Mouse (Mus musculus) right cerebral cortex, postnatal 36 days (tissue): ENCODE results near the gene Spock1.
"Not testable (repeated sequence)": the region's sequence is repeated elsewhere in the genome, so short reads cannot be mapped to it uniquely, and the experiment has no call there.

Source experiments
- DNase-seq, 2 experiments: peaks; one replicate each; pipeline ENCODE4 v3.0.0; 2022; ENCODE audit warnings: low spot score in 2 of 2, mixed read lengths in 1 of 2

Spock1 gene

DNA sequence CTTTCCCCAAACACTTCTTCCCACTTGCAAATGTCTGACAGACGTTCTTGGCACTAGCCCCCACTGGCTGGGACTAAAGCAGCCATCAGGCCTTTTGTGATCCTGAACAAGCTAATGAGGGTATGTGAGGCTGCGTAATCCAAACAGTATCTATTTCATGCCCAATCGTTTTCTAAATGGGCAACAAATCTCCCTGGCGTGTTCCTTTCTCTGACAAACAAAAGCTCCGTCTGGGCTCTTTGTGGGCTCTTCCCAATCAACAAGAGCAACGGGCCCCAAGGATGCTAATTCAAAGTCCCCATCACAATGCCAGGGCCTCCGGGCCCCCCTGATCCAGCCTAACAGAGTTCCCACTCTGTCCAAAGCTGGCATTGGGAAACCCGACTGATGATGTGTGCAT, 304.9 kb downstream of the Spock1 start:
- DNase-seq: no peak

DNA sequence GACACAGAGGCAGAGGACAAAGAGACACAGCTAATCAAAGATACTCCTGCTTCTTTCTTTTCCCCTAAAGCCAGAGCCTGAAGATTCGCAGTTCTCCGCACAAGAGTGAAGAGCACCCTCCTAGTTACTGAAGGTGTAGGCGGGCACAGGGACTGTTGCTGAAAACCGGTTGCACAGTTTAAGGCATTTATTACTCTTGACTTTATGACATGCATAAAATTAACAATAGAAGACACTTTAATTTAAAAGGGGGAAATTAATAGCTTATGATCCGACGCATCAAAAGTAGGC, 312.4 kb downstream of the Spock1 start:
- DNase-seq: no peak

DNA sequence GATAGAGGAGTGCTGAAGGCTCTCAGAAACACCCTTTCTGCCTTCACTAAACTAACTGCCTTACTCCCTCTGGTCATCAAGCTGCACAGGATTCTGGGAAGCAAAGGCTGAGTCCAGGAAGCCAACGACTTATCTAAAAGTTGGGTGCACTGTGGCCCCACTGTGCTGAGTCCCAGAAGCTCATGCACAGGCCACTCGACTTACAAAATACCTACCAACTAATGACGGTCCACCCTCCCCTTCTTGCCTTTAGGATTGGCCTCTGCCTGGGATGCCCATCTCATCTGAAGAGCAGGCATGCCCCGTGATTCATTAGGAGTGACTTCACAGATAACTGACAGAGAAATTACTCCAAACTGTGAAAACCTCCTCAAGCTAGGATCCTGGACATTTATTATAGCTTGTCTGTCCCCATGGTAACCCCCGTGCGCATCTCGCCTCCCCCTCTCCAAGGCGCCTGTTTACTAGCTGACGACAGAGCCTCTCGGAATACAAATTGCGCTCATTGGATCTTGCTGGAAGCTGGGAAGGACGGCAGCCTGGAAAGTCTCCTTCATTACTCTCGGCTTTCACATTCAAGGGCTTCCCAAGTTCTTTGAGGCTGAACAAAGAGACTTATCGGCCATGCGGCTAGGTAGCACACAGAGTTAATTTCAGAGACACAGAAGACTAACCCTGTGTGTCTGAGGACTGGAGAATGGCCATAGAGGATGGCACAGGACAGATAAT, 312.9 kb downstream of the Spock1 start:
- peak; percentile 35 to 63 for DNase-seq

DNA sequence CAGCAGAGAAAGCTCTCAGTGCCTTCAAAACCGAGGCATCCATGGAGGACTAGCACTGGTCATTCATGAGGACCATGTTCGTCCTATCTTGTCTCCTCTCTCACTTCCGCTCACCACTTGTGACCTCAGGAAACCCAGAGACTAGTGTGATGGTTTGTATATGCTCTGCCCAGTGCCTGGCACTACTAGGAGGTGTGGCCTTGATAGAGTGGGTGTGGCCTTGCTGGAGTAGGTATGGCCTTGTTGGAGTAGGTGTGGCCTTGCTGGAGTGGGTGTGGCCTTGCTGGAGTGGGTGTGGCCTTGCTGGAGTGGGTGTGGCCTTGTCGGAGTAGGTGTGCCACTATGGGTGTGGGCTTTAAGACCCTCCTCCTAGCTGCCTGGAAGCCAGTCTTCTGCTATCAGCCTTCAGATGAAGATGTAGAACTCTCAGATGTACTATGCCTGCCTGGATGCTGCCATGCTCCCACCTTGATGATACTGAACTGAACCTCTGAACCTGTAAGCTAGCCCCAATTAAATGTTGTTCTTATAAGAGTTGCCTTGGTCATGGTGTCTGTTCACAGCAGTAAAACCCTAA, 318.7 kb downstream of the Spock1 start:
- DNase-seq: not testable (repeated sequence)

DNA sequence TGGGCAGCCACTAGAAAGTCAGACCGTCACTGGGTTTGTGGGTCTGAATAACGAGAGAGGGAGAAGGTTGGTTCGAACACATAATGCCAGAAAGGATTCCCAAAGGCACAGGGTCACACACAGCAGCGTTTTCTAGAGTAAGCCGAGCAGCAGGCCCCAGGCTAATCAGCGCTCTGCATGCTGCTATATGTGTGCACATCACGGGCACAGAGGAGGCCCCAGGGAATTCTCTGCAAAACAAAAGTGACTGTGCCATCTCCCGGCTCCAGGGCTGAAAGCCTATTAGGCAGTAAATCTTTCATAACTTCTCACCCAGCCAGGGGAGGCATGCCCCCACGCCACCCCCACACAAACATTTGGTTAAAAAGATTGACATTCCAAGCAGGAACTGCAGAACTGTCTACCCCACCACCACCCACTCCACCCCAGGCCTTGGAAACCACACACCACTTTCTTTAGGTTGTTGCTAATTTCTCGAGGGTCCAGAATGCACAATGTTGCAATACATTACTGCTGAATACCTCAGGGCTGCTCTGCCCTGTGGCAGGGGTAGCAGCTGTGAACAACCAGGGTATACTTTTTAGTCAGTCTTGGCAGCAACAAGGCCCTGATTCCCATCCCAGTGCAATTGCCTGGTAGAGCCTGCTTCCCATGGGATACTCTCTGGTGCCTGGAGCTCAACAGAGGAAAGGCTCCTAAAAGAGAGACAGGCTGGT, 319.4 kb downstream of the Spock1 start:
- DNase-seq: peak in 1 of 2 experiments; percentile 14

DNA sequence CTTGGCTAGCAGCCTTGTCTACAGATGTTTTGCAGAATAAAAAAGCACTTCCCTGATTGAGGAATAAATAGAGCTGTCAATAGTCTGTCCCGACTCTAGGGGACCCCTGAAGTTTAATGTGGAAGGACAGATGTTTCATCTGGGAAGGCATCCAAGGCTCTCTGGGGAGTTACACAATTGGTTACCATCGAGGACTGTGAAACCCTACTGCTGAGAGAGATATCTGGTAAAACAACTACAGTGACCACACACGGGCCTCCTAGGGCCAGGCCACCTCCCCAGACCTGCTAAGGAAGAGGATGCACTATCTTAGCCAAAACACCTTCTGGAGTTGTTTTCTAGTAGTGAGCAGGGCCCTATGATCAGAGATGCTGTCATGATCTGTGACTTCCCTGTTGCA, 323.0 kb downstream of the Spock1 start:
- no peak for DNase-seq

DNA sequence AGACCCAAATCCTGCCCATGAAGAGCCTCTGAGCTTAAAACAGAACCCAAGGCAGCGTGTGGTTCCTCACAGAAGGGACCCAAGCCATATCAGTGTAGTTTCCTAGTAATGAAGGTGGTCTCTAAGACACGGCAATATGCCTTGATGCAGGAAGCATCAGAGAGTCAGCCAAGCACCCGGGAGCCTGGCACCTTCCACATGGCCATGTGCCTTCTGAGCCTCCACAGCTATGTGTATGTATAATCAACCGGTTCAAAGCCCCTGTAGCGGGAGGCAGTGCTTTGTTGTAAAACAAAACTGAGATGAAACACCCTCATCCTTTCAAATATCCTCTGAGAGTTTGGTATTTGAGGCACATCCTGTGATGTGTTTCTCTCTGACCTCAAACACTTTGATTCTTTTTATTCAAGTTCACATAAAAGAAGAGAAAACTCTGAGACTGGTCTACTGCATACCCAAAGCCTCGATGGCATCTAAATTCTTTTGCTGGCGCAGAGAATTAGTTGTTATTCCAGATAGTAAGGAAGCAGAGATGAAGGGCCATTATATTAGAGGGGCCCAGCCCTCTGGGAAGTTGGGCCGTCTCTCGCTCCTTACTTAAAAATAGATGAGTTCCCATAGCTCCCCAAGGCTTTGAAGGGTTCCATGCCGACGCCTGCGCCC, 325.7 kb downstream of the Spock1 start:
- no peak for DNase-seq

DNA sequence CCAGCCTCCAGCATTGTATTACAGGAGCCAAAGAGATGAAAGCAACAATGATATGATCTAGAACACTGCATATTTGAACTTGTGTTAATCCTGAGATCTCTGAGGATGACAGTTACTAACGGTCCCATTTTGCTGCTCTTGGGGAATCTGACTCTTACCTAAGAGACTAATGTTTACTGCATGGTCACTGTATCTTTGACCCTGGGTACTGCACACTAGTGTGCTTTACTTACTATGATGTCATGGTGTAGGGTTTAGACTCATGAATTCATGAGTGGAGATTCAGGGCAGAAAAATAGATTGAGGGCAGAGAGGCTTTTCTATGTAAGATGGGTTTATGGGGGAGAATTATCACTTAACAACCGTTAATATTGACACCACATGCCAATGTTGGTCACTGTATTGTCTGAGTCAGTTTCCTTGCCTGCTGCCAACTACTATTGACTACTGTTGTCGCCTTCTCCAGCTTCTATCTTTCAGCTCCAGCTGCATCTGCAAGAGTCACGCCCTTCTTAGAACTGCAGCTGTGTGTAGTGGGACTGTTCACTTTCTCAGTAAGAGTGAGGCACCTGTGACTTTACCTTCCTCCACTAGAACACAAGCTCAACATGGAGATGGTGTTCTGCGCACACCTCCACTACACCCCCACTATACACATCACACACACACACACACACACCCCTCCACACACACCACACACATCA, 330.4 kb downstream of the Spock1 start:
- no peak for DNase-seq

DNA sequence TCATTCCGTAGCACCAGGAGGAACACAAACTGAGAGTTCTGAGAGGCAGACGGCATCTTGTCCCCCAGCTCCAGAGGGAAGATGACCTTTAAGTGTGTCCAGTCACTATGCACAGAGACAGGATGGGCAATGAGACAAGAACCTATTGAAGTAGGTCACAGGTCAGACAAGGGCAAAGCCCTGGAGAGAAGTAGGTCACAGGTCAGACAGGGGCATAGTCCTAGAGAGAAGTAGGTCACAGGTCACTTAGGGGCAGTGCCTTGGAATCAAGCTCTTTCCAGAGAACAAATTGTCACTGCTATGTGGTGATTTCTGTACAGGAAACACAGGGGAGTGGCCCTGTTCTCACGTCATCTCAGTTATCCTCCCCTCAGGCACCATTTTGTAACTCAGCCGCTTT, 334.6 kb downstream of the Spock1 start:
- DNase-seq: no peak

DNA sequence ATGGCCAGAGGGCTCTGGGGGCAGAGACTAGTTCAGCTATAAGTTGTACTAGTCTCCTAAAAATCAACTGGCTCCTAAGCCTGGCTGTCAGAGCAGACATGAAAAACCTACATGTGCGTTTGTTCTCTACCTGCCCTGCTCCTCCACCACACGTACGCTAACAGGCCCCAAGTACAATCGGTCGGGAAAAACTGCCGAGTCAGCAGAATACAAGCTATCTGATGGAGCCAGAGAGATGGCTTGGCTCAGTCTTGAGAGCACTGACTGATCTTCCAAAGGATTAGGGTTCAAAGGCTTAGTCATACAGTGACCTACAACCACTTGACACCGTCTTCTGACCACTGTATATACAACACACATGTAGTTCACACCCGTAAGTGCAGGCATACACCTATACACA, 339.7 kb downstream of the Spock1 start:
- no peak for DNase-seq

DNA sequence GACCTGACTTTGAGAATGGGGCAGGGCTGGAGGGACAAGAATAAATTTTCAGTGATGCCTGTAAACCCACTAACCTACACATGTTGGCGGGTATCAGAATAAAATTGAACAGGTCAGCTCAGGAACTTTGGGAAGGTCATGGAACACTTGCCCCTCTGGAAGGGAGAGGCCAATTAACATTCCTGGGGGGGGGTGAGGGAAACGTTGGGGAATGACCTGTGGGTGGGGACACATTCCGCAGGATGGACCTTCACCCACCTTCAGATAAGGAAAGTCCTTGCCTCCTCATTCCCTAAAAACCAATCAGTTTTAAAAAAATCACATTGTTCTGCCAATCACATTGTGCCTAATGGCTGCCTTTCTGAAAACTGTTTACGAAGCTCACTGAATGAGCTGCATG, 352.9 kb downstream of the Spock1 start:
- no peak for DNase-seq

DNA sequence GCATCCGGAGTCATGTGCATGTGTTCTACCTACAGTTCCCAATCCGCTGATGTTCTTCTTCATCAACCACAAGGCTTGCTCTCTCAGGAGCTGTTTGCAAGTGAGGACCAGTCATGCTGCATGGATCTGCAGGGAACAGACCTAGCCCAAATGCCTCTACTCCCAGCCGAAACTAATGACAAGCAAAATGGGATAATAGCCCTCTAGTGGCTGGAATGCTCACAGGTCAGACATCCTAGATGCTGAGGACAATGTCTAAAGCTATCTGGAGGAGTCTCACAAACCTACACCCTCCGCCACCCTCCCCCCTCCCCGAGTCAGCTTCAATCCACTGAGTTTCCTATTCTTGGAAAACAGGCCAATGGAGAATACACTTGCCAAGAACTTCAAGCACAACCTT, 358.4 kb downstream of the Spock1 start:
- no peak for DNase-seq

DNA sequence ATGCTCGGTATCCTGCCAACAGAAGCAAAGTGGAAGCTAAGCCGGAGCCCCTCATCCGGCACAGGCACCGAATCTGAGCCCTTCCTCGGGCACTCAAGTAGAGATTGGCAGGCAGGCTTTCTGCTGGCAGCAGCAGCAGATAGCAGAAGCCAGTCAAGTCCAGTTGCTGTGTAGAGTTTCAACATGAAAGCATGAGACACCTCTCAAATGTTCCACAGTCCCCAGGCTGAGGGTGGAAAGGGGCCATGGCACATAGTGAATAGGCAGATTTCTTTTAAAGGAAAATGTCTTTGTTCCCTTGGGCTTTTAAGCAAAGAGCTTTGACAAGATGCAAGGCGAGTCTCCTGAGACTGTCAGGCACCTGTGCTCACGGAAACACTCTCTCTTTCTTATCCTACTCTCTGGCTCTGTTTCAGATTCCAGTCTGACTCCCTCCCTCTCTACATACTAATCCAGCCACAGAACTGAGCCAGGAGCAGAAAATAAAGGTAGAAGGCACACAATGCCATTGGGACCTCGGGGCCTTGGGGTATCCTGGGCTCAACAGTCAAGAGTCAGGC, 371.1 kb downstream of the Spock1 start:
- no peak for DNase-seq

DNA sequence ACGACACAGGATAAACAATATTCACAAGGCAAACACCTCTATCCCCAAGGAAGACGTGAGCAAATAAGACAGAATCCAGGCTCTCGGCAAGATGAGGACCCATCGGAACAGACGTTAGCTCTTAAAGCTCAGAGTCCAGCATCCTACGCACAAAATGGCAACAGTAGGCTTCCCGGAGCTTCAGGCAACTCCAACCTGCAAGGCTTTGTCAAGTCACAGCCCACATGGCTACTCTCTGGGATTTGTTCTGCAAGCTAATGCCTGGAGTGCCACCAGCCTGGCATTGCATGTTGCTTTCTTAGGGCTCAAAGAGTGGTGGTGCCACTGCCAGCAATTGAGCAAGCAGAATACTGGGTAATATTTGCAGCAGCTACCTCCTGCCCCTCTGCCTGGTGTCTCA, 373.8 kb downstream of the Spock1 start:
- no peak for DNase-seq

DNA sequence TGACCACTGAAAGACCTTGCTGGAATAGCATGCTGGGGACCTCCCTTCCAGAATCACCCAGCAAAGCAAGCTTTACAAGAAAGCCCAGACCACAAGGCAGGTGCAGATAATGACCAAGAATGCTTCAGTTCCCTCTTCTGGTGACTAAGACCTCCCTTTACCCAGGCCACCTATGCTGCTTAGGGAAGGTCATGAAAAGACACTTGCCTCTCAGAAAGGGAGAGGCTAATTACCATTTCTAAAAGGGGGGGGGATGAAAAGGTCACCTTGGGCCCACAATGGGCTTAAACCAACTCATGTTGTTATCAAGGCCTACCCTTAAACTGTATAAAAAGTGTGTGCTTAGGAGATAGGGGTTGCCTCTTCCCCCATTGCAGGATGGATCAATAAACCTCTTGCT, 382.2 kb downstream of the Spock1 start:
- DNase-seq: no peak

DNA sequence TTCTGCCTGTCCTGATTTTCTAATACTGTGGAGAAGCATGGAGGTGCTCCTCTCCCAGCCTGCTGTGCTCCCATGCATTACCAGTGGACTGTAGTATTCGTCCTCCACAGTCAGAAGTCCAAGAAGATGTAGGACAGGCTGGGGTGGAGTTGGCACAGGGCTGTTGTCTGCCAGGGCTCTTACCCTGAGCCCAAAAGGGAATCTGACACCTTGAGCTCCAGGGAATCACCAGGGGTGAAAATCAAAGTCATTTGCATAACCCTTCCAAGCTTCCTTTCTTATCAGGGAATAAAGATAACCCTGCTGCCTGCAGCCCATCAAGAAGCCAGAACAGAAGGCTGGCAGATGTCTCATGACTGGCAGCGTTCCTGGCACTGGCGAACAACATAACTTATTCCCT, 383.6 kb downstream of the Spock1 start:
- DNase-seq: no peak

DNA sequence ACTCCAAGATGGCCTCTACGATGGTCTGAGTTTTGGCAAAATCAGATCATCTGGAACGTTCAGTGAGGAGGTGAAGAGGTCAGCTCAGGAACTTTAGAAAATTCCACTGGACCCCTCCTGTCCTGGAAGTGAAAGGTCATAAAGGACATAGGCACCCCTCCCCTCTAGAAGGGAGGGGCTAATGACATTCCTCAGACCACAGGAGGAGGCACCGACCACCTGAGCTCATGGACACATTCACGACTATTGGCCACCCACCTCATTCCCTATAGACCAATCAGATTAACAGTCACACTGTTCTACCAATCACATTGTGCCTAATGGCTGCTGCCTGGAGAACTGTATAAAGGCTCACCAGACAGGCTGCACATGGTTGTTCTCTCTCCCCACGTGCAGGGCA, 384.8 kb downstream of the Spock1 start:
- no peak for DNase-seq

DNA sequence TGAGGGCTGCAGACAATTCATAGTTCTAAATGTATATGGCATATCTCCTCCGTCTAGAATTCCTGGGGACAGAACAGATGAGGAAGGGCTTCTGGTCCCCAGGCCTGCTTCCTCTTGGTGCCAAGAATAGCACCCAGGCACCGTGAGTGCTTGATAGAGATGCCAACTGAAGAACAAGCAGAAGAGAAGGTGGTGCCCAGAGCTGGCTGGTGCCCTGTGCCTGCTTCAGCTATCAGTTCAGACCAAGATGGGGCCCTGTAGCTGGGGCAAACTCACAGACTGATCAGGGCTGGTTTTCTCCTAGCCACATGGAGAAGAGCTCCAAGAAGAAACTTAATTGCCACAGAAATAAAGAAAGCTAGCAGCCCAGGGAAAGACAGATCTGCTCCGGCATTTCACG, 385.8 kb downstream of the Spock1 start:
- no peak for DNase-seq

DNA sequence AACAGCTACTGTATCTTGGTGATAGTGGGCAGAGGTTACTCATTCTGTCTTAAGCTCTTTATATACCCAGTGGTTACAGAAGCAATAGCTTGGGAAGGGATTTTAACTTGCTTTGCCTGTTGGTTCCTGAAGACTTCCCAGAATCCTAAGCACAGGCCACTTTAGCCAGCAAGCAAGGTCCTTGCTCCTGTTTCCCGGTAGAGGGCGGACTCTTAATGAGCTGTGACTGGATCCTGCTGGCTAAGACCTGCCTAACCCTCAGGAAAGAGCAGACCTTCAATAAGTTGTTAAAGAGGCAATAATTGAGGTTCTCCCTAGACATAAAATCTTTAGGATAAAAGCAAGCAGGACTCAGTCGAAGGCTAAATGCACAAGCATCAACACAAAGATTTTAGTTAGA, 387.0 kb downstream of the Spock1 start:
- DNase-seq: no peak

DNA sequence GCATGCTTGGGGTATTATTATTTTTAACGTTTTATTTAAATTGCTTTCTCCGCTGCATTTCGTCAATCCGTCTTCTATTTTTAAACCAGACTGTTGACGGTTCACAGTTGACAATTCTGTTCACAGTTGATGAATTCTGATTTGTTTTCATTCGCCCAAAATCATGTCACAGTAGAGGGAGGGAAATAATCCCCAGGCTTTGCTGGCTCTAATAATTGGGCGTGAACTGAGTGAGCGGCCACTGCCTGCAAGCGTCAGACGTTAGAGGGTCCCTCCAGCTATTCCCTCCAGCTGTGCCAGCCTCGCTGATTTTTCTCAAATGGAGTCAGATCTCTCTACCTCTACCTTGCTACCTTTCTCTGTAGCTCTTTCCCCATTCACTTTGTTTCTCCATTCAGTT, 388.3 kb downstream of the Spock1 start:
- DNase-seq: no peak

DNA sequence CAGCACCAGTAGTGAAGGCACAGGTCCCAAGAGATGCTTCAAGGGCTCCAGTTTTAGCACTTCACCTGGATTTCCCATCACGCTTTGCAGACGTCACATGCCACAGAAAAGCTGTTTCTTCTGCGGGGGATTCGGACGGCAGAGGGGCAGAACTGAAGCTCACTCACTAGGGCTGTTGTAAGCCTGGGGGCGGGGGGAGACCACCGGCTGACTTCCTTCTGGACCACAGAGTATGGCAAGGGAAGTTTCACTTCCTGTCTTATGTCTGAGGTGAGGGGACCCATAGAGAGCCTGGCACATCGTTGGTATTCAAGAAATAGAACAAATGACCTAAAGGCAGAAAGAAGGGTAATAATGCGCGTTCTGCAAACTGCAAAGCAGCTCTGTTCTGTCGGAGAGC, 392.4 kb downstream of the Spock1 start:
- no peak for DNase-seq

DNA sequence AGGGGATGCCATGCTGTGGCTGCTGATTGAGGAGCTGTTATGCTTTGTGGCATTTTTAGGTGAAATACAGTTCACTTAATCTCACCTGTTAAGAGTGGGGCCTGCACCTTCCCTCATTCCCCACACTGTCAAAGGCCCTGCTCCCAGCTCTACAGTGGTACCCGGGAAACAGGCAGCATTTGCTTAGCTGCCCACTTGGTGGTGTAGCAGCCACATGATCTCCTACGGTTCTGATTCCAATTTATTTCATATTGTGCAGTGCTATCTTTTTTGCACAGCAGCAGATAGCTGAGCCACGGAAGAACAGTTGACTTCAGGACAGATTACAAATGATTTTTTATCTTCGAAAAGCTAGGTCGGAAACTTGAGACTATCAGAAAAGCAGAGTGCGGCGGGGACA, 406.6 kb downstream of the Spock1 start:
- no peak for DNase-seq
